2 mouse cellular contexts compared by ENCODE assay signal in the genomic region with DNA sequence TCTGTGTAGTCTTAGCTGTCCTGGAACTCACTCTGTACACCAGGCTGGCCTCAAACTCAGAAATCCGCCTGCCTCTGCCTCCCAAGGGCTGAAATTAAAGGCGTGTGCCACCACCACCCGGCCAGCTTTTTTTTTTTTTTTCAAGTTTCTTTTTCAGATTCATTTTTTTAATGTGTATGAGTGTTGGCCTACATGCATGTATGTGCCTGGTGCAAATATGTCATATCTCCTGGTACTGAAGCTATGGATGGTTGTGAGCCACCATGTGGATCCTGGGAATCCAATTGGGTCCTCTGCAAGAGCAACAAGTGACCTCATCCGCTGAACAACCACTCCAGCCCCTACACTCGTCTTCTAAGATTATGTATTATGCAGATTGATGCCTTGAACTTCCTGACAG.
A peak's percentile ranks its signal among the peaks of the same experiment; 100 is the strongest.
TF ChIP-seq lines count a peak whose summit lies in the region.

No protein-coding gene starts in this region.

TF ChIP-seq in CH12.LX, 34 proteins besides CTCF, POLR2A, EP300 and RAD21:
- peak; percentile 59 for TF ChIP-seq ZNF384 (IDR thresholded peaks at IDR 0.05; ENCODE audit: low read depth, low read length)
- TF ChIP-seq SIN3A (IDR thresholded peaks at IDR 0.05; ENCODE audit: low read length), result no peak

TF ChIP-seq in MEL, 35 proteins besides CTCF, POLR2A, EP300 and RAD21:
- TF ChIP-seq MAZ (IDR thresholded peaks at IDR 0.05; ENCODE audit: low read depth, low read length), result no peak
- no peak for TF ChIP-seq CHD1 (IDR thresholded peaks at IDR 0.05; ENCODE audit: low read depth, low read length)
- TF ChIP-seq MXI1 (IDR thresholded peaks at IDR 0.05; ENCODE audit: low read depth, low read length), result no peak
- TF ChIP-seq KAT2A (conservative IDR thresholded peaks at IDR 0.05; ENCODE audit: low read depth, low read length), result no peak
- no peak for TF ChIP-seq MYB (IDR thresholded peaks at IDR 0.05; ENCODE audit: low read depth, low read length)
- no peak for TF ChIP-seq JUND (IDR thresholded peaks at IDR 0.05; ENCODE audit: low read depth, low read length)
- TF ChIP-seq ELF1 (IDR thresholded peaks at IDR 0.05; ENCODE audit: low read depth, low read length), result no peak
- no peak for TF ChIP-seq ZKSCAN1 (IDR thresholded peaks at IDR 0.05; ENCODE audit: low read depth, low read length)
- no peak for TF ChIP-seq TBP (IDR thresholded peaks at IDR 0.05; ENCODE audit: low read depth, low read length)
